Mouse (Mus musculus): ENCODE measurements around the gene Tshr.

GRCm38 (mm10) chr12:91571708-91572107 is 187.3 kb downstream of the Tshr start:
- no peak for TF ChIP-seq GATA1 (IDR thresholded peaks at IDR 0.05; ENCODE audit: borderline replicate concordance, low read length)
- no peak for TF ChIP-seq FLI1 (IDR thresholded peaks at IDR 0.05; ENCODE audit: low read length)
